Mouse (Mus musculus): ENCODE measurements around the gene Mapkapk3.

DNA sequence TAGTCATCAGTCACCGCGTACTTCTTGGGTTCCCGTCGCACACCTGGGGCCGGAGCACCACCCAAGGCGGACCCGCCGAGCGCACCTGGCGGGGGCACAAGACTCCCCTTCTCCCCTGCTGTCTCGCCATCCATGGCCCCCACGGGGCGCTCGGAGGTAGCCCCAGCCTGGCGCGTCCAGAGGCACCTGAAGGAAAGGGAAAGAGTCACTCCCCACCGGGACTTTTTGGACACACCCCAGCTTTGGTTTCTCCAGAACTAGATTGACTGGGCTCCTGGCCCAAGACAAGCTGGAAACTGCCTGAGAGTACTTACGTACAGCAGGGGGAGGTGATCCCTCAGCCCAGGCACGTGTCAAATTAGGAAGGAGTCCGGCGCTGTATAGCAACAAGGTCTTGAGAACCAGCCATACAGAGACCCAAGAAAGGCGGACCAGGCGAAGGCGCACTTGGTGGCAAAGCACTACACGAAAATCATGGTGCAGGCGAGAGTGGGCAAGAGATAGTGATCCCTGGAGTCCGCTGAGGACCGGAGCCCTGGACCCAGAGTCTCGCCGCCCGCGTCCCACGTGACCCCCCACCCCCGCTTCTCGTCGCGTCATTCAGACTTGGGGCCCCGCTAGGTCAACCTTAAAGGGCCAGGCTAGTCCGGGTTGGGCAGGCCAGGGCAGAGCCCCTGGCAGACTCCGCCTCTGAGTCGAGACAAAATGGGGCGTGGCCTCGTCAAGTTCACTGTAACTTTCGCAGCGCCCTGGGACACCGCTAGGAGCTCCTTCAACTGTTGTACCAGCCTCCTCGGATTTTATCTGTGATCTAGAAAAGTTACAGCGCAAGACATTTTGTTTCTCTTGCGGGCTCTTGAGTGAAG lies at the start of gene Mapkapk3:
- TF ChIP-seq POLR2A (IDR thresholded peaks at IDR 0.05; ENCODE audit: insufficient read depth, low read depth, low read length) (peak; percentile 63; the same call in 1 of the 2 replicates), CTCF (IDR thresholded peaks at IDR 0.05) (peak; percentile 74), EP300 (IDR thresholded peaks at IDR 0.05; ENCODE audit: insufficient read depth, low read depth, low read length) (peak; percentile 24; the same call in 1 of the 2 replicates)

All from heart, adult 2 months (tissue).